Mouse (Mus musculus) E14TG2a.4 (cell line): ENCODE measurements at regions not wholly inside any gene's neighbourhood (a gene's known extent, or its start where the extent isn't known, plus 50 kb on each side); places are given as distances from the start of the nearest gene placed in this dataset.

Experiments used
- CTCF ChIP-seq: conservative IDR thresholded peaks from 2 replicates; pipeline ENCODE4 v1.5.1; 2014; ENCODE audit warnings: low read length
- NANOG ChIP-seq: IDR thresholded peaks from 2 replicates; pipeline ENCODE4 v1.6.1; 2014; ENCODE audit warnings: borderline replicate concordance, low read length, mixed read lengths
- POU5F1 ChIP-seq: IDR thresholded peaks from 2 replicates; pipeline ENCODE4 v1.6.1; 2014; ENCODE audit warnings: low read length, borderline replicate concordance

GRCm38 (mm10) chr3:56965444-56965843 lies 336.3 kb downstream of the Tm4sf1 start:
- TF ChIP-seq CTCF (no peak), POU5F1 (no peak), NANOG (no peak)
